Mouse (Mus musculus): ENCODE measurements around the gene Chic2. TPM values are rescaled to one million over a fixed set of nuclear protein-coding genes. Genes with fewer than 3 reads are reported as not detected.
A peak's percentile ranks its signal among the peaks of the same experiment; 100 is the strongest.

The Chic2 gene
- polyA plus RNA-seq, 1 experiment from 2014 or later = 15.1 TPM

- Histone ChIP-seq H3K27ac (ENCODE audit: low read length) (no peak overlapping the region), H3K9ac (ENCODE audit: low read depth, low read length) (no peak overlapping the region), H3K36me3 (ENCODE audit: control insufficient read depth, insufficient read depth) (no peaks in the 10 kb centered on the region), H3K9me3 (replicated peaks; ENCODE audit: control insufficient read depth, low read length) (no peaks in the 10 kb centered on the region), H3K27me3 (ENCODE audit: control insufficient read depth, insufficient read depth, low read depth, low read length) (peaks cover 88% of the 10 kb centered on the region), H3K4me2 (ENCODE audit: low read depth, low read length) (no peak overlapping the region), H3K4me3 (ENCODE audit: low read depth, low read length) (no peak overlapping the region), H3K4me1 (ENCODE audit: control insufficient read depth, low read depth, low read length) (no peaks in the 10 kb centered on the region; the same call in 1 of the 2 replicates)
- ATAC-seq (ENCODE audit: low read depth) = no peak
- 2% methylated on average over 23 of the region's 23 CpGs for WGBS (ENCODE audit: insufficient replicate concordance)
Measured at GRCm38 (mm10) chr5:75070656-75071375, 26.2 kb upstream of the Chic2 start.

- Histone ChIP-seq H3K4me3 (ENCODE audit: low read depth, low read length) (no peak overlapping the region), H3K27me3 (ENCODE audit: control insufficient read depth, insufficient read depth, low read depth, low read length) (peaks cover 81% of the 10 kb centered on the region), H3K4me2 (ENCODE audit: low read depth, low read length) (no peak overlapping the region), H3K27ac (ENCODE audit: low read length) (no peak overlapping the region), H3K9ac (ENCODE audit: low read depth, low read length) (no peak overlapping the region), H3K9me3 (replicated peaks; ENCODE audit: control insufficient read depth, low read length) (no peaks in the 10 kb centered on the region), H3K36me3 (ENCODE audit: control insufficient read depth, insufficient read depth) (no peaks in the 10 kb centered on the region), H3K4me1 (ENCODE audit: control insufficient read depth, low read depth, low read length) (no peaks in the 10 kb centered on the region; the same call in 1 of the 2 replicates)
- 5% methylated on average over 11 of the region's 13 CpGs for WGBS (ENCODE audit: insufficient replicate concordance)
- ATAC-seq (ENCODE audit: low read depth) = no peak
Measured at GRCm38 (mm10) chr5:75070132-75070531, 25.6 kb upstream of the Chic2 start.

GRCm38 (mm10) chr5:75067125-75067756, 22.7 kb upstream of the Chic2 start:
- no peaks in the 10 kb centered on the region for H3K36me3 ChIP-seq (ENCODE audit: control insufficient read depth, insufficient read depth)
- H3K9ac ChIP-seq (ENCODE audit: low read depth, low read length) = peak overlapping the region; percentile 12; the same call in 1 of the 2 replicates
- ATAC-seq (ENCODE audit: low read depth) = peak; percentile 59
- H3K27me3 ChIP-seq (ENCODE audit: control insufficient read depth, insufficient read depth, low read depth, low read length) = peaks cover 53% of the 10 kb centered on the region
- 2% methylated on average over 30 of the region's 30 CpGs for WGBS (ENCODE audit: insufficient replicate concordance)
- H3K4me3 ChIP-seq (ENCODE audit: low read depth, low read length) = peak overlapping the region; percentile 49
- H3K9me3 ChIP-seq (replicated peaks; ENCODE audit: control insufficient read depth, low read length) = no peaks in the 10 kb centered on the region
- H3K4me2 ChIP-seq (ENCODE audit: low read depth, low read length) = peak overlapping the region; percentile 58
- no peaks in the 10 kb centered on the region; the same call in 1 of the 2 replicates for H3K4me1 ChIP-seq (ENCODE audit: control insufficient read depth, low read depth, low read length)
- no peak overlapping the region for H3K27ac ChIP-seq (ENCODE audit: low read length)

GRCm38 (mm10) chr5:75066715-75067114, 22.1 kb upstream of the Chic2 start:
- Histone ChIP-seq H3K27ac (ENCODE audit: low read length) (no peak overlapping the region), H3K4me3 (ENCODE audit: low read depth, low read length) (peak overlapping the region; percentile 49; the same call in 1 of the 2 replicates), H3K36me3 (ENCODE audit: control insufficient read depth, insufficient read depth) (no peaks in the 10 kb centered on the region), H3K4me1 (ENCODE audit: control insufficient read depth, low read depth, low read length) (no peaks in the 10 kb centered on the region; the same call in 1 of the 2 replicates), H3K9ac (ENCODE audit: low read depth, low read length) (no peak overlapping the region), H3K27me3 (ENCODE audit: control insufficient read depth, insufficient read depth, low read depth, low read length) (peaks cover 48% of the 10 kb centered on the region), H3K9me3 (replicated peaks; ENCODE audit: control insufficient read depth, low read length) (no peaks in the 10 kb centered on the region), H3K4me2 (ENCODE audit: low read depth, low read length) (peak overlapping the region; percentile 58)
- WGBS (ENCODE audit: insufficient replicate concordance) = 5% methylated on average over 10 of the region's 10 CpGs
- peak; percentile 7; the same call in 1 of the 2 replicates for ATAC-seq (ENCODE audit: low read depth)

GRCm38 (mm10) chr5:75063177-75063576, 18.6 kb upstream of the Chic2 start:
- H3K9ac ChIP-seq (ENCODE audit: low read depth, low read length) = no peak overlapping the region
- no peak overlapping the region for H3K4me3 ChIP-seq (ENCODE audit: low read depth, low read length)
- H3K27me3 ChIP-seq (ENCODE audit: control insufficient read depth, insufficient read depth, low read depth, low read length) = peaks cover 13% of the 10 kb centered on the region
- H3K36me3 ChIP-seq (ENCODE audit: control insufficient read depth, insufficient read depth) = no peaks in the 10 kb centered on the region
- no peak overlapping the region for H3K4me2 ChIP-seq (ENCODE audit: low read depth, low read length)
- no peak overlapping the region for H3K27ac ChIP-seq (ENCODE audit: low read length)
- ATAC-seq (ENCODE audit: low read depth) = no peak
- 45% methylated on average over 4 of the region's 4 CpGs for WGBS (ENCODE audit: insufficient replicate concordance)
- H3K4me1 ChIP-seq (ENCODE audit: control insufficient read depth, low read depth, low read length) = no peaks in the 10 kb centered on the region; the same call in 1 of the 2 replicates
- H3K9me3 ChIP-seq (replicated peaks; ENCODE audit: control insufficient read depth, low read length) = no peaks in the 10 kb centered on the region

GRCm38 (mm10) chr5:75051109-75051508, 6.5 kb upstream of the Chic2 start:
- Histone ChIP-seq H3K9me3 (replicated peaks; ENCODE audit: control insufficient read depth, low read length) (no peaks in the 10 kb centered on the region), H3K4me3 (ENCODE audit: low read depth, low read length) (no peak overlapping the region), H3K4me1 (ENCODE audit: control insufficient read depth, low read depth, low read length) (no peaks in the 10 kb centered on the region), H3K9ac (ENCODE audit: low read depth, low read length) (no peak overlapping the region), H3K27ac (ENCODE audit: low read length) (no peak overlapping the region), H3K27me3 (ENCODE audit: control insufficient read depth, insufficient read depth, low read depth, low read length) (no peaks in the 10 kb centered on the region; the same call in 1 of the 2 replicates), H3K36me3 (ENCODE audit: control insufficient read depth, insufficient read depth) (no peaks in the 10 kb centered on the region), H3K4me2 (ENCODE audit: low read depth, low read length) (no peak overlapping the region)
- 29% methylated on average over 4 of the region's 4 CpGs for WGBS (ENCODE audit: insufficient replicate concordance)
- ATAC-seq (ENCODE audit: low read depth) = no peak

- Histone ChIP-seq H3K9ac (ENCODE audit: low read depth, low read length) (no peak overlapping the region), H3K27me3 (ENCODE audit: control insufficient read depth, insufficient read depth, low read depth, low read length) (no peaks in the 10 kb centered on the region; the same call in 1 of the 2 replicates), H3K36me3 (ENCODE audit: control insufficient read depth, insufficient read depth) (no peaks in the 10 kb centered on the region), H3K27ac (ENCODE audit: low read length) (no peak overlapping the region), H3K4me2 (ENCODE audit: low read depth, low read length) (no peak overlapping the region), H3K4me3 (ENCODE audit: low read depth, low read length) (no peak overlapping the region), H3K9me3 (replicated peaks; ENCODE audit: control insufficient read depth, low read length) (no peaks in the 10 kb centered on the region), H3K4me1 (ENCODE audit: control insufficient read depth, low read depth, low read length) (peaks cover 6% of the 10 kb centered on the region)
- 56% methylated on average over 15 of the region's 15 CpGs for WGBS (ENCODE audit: insufficient replicate concordance)
- no peak for ATAC-seq (ENCODE audit: low read depth)
Measured at GRCm38 (mm10) chr5:75046681-75047321, 2.2 kb upstream of the Chic2 start.

GRCm38 (mm10) chr5:75045371-75045770, 797 bp upstream of the Chic2 start:
- Histone ChIP-seq H3K27ac (ENCODE audit: low read length) (no peak overlapping the region), H3K9me3 (replicated peaks; ENCODE audit: control insufficient read depth, low read length) (no peaks in the 10 kb centered on the region), H3K4me3 (ENCODE audit: low read depth, low read length) (no peak overlapping the region), H3K36me3 (ENCODE audit: control insufficient read depth, insufficient read depth) (peaks cover 4% of the 10 kb centered on the region; the same call in 1 of the 2 replicates), H3K9ac (ENCODE audit: low read depth, low read length) (no peak overlapping the region), H3K4me1 (ENCODE audit: control insufficient read depth, low read depth, low read length) (peaks cover 9% of the 10 kb centered on the region), H3K27me3 (ENCODE audit: control insufficient read depth, insufficient read depth, low read depth, low read length) (no peaks in the 10 kb centered on the region; the same call in 1 of the 2 replicates), H3K4me2 (ENCODE audit: low read depth, low read length) (no peak overlapping the region)
- WGBS (ENCODE audit: insufficient replicate concordance) = 73% methylated on average over 7 of the region's 7 CpGs
- no peak for ATAC-seq (ENCODE audit: low read depth)

Measured in liver, embryonic 16.5 days (tissue).